Mouse (Mus musculus) embryo, embryonic 10.5 days (tissue): ENCODE measurements around the gene Iqcf5.
A peak's percentile ranks its signal among the peaks of the same experiment; 100 is the strongest.
"Not testable (repeated sequence)": the region's sequence is repeated elsewhere in the genome, so short reads cannot be mapped to it uniquely, and the experiment has no call there.

Experiments used
- DNase-seq: peaks from one replicate; pipeline ENCODE4 v3.0.0-alpha.2; 2015; ENCODE audit warnings: low spot score

Gene Iqcf5

GRCm38 (mm10) chr9:106481676-106482075 lies 32.7 kb upstream of the Iqcf5 start:
- DNase-seq = no peak

GRCm38 (mm10) chr9:106482578-106483115 lies 31.7 kb upstream of the Iqcf5 start:
- no peak for DNase-seq

DNA sequence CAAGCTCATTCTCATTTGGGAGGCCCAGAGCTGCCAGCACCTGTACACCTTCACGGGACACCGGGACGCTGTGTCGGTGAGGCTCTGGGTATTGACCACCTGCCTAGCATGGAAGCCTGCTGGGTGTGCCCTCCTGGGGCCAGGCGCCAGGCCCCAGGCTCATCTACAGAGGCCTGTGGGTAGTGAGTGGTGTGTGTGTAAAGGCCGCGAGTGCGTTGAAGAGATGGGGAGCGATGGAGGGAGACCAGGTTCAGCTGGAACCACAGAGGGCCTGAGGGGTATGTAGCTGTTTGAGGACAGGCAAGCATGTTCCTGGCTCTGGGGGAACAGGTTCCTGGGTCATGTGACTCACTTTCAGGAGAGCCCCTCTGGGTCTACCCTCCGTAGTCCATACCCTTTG lies 31.2 kb upstream of the Iqcf5 start:
- DNase-seq = no peak

- no peak for DNase-seq
Measured at GRCm38 (mm10) chr9:106483606-106484005, 30.8 kb upstream of the Iqcf5 start.

- DNase-seq = no peak
Measured at GRCm38 (mm10) chr9:106485076-106485475, 29.3 kb upstream of the Iqcf5 start.

- not testable (repeated sequence) for DNase-seq
Measured at GRCm38 (mm10) chr9:106487602-106488001, 26.8 kb upstream of the Iqcf5 start.

DNA sequence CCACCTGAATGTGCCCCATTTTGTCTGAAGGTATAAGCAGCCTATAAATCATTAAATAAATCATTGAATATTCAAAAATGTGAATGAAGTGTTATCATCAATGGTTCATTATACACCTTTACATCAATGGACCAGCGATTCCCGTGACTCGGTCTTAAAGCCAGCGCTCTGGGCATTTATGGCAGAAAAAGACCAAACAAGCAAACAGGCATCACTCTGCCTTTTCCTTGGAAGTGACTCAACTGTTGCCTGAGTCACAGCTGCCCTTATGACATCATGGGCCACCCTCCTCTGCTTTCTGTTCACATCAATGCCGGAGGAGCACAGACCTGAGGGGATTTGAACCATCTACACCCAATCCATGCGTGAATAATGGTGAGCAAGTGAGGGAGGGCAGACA lies 14.7 kb upstream of the Iqcf5 start, which contains the start of gene Iqcf1:
TSS of gene Iqcf1 (plus strand) at position 301 of the 400 bp plus-strand sequence.
- DNase-seq = no peak

DNA sequence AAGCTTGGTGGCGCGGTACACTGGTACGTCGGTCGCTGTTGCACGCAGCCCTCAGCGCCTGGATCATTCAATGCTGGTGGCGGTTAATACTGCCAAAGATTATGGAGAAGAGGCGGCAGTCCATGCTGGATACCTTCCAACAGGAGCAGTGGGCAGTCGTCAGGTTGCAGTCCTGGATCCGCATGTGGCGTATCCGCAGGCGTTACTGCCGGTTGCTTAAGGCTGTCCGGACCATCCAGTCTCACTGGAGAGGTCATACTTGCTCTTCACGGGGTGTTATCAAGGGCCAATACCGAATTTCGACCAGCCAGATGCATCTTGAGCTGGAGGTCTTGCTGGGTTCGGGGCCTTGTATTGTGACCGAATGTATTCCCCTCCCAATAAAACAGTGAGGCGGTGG lies 12.5 kb upstream of the Iqcf5 start:
- DNase-seq = no peak

DNA sequence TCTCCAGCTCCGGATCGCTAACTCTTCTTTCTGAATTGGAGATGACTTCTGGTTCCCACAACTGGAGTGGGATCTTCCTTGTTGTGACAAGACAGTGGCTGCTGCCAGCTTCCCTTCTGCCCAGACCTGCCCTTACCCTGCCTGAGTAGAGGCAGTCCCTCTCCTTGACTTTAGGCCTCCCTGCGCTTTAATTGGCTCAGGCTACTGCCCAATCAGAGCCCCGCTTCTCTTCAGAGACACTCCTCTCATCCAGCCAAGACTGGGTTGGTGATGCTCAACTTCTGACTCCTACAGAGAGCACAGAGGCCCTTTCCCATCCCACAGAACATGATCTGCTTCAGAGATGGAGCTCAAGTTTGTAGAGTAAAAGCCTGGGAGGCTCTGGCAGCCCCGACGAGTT lies 10.1 kb upstream of the Iqcf5 start:
- no peak for DNase-seq

GRCm38 (mm10) chr9:106509356-106509755 lies 5.0 kb upstream of the Iqcf5 start:
- DNase-seq = no peak

GRCm38 (mm10) chr9:106512729-106513450 lies 1.5 kb upstream of the Iqcf5 start:
- no peak for DNase-seq

DNA sequence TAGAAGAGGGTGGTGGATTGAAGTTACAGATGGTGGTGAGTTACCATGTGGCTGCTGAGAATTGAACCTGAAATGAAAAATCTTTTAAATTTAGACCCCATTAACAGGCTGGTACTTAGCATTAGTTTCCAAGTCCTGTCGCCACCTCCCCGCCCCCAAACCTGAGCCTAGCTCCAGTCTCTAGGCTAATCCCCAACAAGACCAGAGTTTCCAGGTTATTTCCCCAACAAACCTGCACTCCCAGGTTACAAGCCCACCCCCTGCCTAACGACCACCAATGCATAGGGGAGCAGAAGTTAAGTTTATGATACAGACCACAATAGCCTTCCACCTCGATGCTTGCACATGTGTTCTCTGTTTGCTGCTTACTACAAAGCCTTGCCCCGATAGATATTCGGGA lies 807 bp upstream of the Iqcf5 start:
- no peak for DNase-seq

DNA sequence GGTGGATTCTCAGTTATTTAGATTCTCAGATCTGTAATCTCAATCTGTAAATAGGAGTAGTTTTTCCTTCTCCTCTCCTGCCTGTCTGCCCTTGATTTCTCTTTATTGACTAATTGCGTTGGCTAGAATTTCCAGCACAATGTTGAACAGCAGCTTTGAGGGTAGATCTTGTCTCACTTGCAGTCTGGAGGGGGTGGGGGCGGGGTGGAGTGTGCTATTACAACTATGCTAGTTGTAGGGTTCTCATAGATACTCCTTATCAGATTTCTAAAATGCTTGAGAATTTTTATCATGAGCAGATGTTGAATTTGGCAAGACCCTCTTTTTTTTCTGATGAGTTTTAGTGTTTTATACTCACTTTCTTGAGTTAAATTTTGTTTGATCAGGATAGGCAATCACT lies 5.1 kb downstream of the Iqcf5 start:
- DNase-seq = no peak

- no peak for DNase-seq
Measured at GRCm38 (mm10) chr9:106519909-106520308, 5.5 kb downstream of the Iqcf5 start.

GRCm38 (mm10) chr9:106531833-106532232 lies 17.5 kb downstream of the Iqcf5 start:
- DNase-seq = peak; percentile 73

DNA sequence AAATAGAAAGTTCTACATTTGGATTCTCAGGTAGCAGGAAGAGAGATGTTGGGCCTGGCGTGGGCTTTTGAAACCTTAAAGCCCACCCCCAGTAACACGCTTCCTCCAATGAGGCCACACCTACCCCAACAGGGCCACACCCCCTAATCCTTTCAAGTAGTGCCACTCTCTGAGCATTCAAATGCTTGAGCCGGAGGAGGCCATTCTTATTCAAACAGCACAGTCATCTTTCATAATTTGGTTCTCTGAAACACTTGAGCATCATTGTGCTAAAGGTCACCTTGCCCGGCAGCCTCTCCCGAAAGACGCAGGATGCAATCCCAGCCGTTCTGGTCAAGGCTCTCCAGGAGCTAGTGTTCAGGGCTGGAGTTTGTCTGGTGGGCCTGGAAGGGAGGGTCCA lies 19.9 kb downstream of the Iqcf5 start:
- DNase-seq = no peak

- DNase-seq = no peak
Measured at GRCm38 (mm10) chr9:106534975-106535374, 20.6 kb downstream of the Iqcf5 start.

DNA sequence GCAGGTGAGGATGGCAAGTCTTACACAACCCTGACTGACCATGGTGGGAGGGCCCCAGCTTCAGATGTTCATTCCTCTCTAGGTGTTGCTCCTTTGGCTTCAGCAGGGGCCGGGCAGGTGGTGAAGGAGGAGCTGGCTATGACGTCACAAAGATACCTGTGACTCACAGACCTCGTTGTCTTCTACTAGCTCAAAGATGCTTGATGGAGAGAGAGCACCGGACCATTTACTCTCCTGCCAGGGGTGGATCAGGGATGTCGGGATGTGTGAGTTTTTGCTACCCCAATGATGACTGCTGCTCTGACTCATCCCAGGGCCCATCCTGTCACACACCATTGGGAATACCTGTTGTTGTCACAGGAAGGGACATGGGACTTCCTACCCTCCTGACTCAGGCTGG lies 47.2 kb downstream of the Iqcf5 start, which contains the start of gene Iqcf3:
TSS of gene Iqcf3 (minus strand) at position 101 of the 400 bp plus-strand sequence.
- DNase-seq = no peak

- DNase-seq = no peak
Measured at GRCm38 (mm10) chr9:106562291-106562690, 47.9 kb downstream of the Iqcf5 start.

- no peak for DNase-seq
Measured at GRCm38 (mm10) chr9:106564025-106564424, 49.7 kb downstream of the Iqcf5 start.
